Mouse (Mus musculus): ENCODE results near the gene Akr1b8. TPM values are rescaled to one million over a fixed set of nuclear protein-coding genes. Genes with fewer than 3 reads are reported as not detected.
"Not testable (repeated sequence)": the region's sequence is repeated elsewhere in the genome, so short reads cannot be mapped to it uniquely, and the experiment has no call there.

Gene Akr1b8
- polyA plus RNA-seq, 1 experiment from 2014 or later, result 9.7 TPM

DNA sequence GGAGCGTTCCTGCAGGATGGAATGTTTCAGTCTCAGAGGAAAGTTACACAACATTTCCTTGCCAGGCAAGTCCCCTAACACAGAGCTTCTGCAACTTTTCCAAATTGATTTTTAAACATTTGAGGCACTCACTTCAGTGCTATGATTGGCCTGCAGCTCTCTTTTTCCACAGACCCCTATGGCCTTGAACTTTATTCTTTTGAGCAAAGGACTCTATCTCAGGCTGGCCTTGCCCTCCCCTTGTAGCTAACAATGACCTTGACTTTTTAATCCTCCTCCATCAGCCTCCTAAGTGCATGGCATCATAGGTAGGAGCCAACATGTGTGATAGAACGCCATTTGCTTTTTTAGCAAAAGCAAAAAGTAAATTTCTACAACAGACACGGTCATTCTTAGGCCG lies 52.8 kb downstream of the Akr1b8 start:
- ATAC-seq (replicated peaks; ENCODE audit: low FRiP score), result no peak
- Histone ChIP-seq H3K9me3 (ENCODE audit: control insufficient read depth, low read length) (no peaks in the 10 kb centered on the region), H3K9ac (ENCODE audit: low read depth, low read length) (no peak overlapping the region), H3K36me3 (ENCODE audit: control insufficient read depth, insufficient read depth, low read length) (no peaks in the 10 kb centered on the region), H3K4me2 (no peak overlapping the region), H3K27ac (ENCODE audit: low read depth, low read length) (no peak overlapping the region), H3K4me1 (replicated peaks; ENCODE audit: control insufficient read depth, insufficient read depth, low read length) (no peaks in the 10 kb centered on the region), H3K27me3 (replicated peaks; ENCODE audit: control insufficient read depth, insufficient read depth, low read length) (no peaks in the 10 kb centered on the region), H3K4me3 (ENCODE audit: low read depth, low read length) (no peak overlapping the region)
- 88% methylated on average over 4 of the region's 4 CpGs for WGBS
- DNase-seq (ENCODE audit: low spot score), result no peak

DNA sequence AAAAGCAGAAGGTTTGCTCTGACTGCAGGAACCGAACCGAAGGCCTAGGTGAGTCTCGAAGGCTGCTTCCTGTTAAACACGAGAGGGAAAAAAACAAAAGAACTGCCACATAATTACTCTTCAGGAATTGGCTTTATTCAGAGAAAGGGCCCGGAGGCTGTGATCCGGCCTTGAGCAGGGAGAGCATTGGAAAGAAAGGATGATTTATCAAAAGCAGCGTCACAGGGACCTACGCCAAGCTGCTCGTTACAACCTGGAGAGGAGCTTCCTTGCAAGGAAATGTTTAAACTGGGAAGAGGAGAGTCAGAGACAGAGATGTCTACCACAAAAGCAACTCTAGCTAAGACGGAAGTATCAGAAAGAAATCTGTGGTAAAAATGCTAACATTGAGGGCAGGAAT lies 53.5 kb downstream of the Akr1b8 start:
- no peaks in the 10 kb centered on the region for H3K4me1 ChIP-seq (replicated peaks; ENCODE audit: control insufficient read depth, insufficient read depth, low read length)
- no peak overlapping the region for H3K9ac ChIP-seq (ENCODE audit: low read depth, low read length)
- no peaks in the 10 kb centered on the region for H3K36me3 ChIP-seq (ENCODE audit: control insufficient read depth, insufficient read depth, low read length)
- DNase-seq (ENCODE audit: low spot score), result no peak
- no peaks in the 10 kb centered on the region for H3K27me3 ChIP-seq (replicated peaks; ENCODE audit: control insufficient read depth, insufficient read depth, low read length)
- H3K4me3 ChIP-seq (ENCODE audit: low read depth, low read length), result no peak overlapping the region
- ATAC-seq (replicated peaks; ENCODE audit: low FRiP score), result no peak
- H3K9me3 ChIP-seq (ENCODE audit: control insufficient read depth, low read length), result no peaks in the 10 kb centered on the region
- H3K27ac ChIP-seq (ENCODE audit: low read depth, low read length), result no peak overlapping the region
- 84% methylated on average over 10 of the region's 10 CpGs for WGBS
- H3K4me2 ChIP-seq, result no peak overlapping the region

GRCm38 (mm10) chr6:34412023-34412422 lies 58.1 kb downstream of the Akr1b8 start, which contains the start of gene Akr1b7:
Gene Akr1b7 (plus strand): TSS chr6:34412334.
- H3K36me3 ChIP-seq (ENCODE audit: control insufficient read depth, insufficient read depth, low read length), result no peaks in the 10 kb centered on the region
- no peaks in the 10 kb centered on the region for H3K4me1 ChIP-seq (replicated peaks; ENCODE audit: control insufficient read depth, insufficient read depth, low read length)
- no peak within 1 kb of the TSS for H3K4me2 ChIP-seq
- DNase-seq (ENCODE audit: low spot score) (no peak), ATAC-seq (replicated peaks; ENCODE audit: low FRiP score) (no peak)
- WGBS, result 66% methylated on average over 6 of the region's 6 CpGs
- no peak within 1 kb of the TSS for H3K9ac ChIP-seq (ENCODE audit: low read depth, low read length)
- no peak within 1 kb of the TSS for H3K4me3 ChIP-seq (ENCODE audit: low read depth, low read length)
- H3K27ac ChIP-seq (ENCODE audit: low read depth, low read length), result no peak within 1 kb of the TSS
- no peaks in the 10 kb centered on the region for H3K9me3 ChIP-seq (ENCODE audit: control insufficient read depth, low read length)
- H3K27me3 ChIP-seq (replicated peaks; ENCODE audit: control insufficient read depth, insufficient read depth, low read length), result no peaks in the 10 kb centered on the region

GRCm38 (mm10) chr6:34412688-34413087 lies 58.8 kb downstream of the Akr1b8 start:
- Histone ChIP-seq H3K4me1 (replicated peaks; ENCODE audit: control insufficient read depth, insufficient read depth, low read length) (no peaks in the 10 kb centered on the region), H3K27me3 (replicated peaks; ENCODE audit: control insufficient read depth, insufficient read depth, low read length) (no peaks in the 10 kb centered on the region), H3K27ac (ENCODE audit: low read depth, low read length) (no peak overlapping the region), H3K4me2 (no peak overlapping the region), H3K9ac (ENCODE audit: low read depth, low read length) (no peak overlapping the region), H3K9me3 (ENCODE audit: control insufficient read depth, low read length) (no peaks in the 10 kb centered on the region), H3K4me3 (ENCODE audit: low read depth, low read length) (no peak overlapping the region), H3K36me3 (ENCODE audit: control insufficient read depth, insufficient read depth, low read length) (no peaks in the 10 kb centered on the region)
- ATAC-seq (replicated peaks; ENCODE audit: low FRiP score), result no peak
- DNase-seq (ENCODE audit: low spot score), result no peak
- 54% methylated on average over 1 of the region's 1 CpGs for WGBS

DNA sequence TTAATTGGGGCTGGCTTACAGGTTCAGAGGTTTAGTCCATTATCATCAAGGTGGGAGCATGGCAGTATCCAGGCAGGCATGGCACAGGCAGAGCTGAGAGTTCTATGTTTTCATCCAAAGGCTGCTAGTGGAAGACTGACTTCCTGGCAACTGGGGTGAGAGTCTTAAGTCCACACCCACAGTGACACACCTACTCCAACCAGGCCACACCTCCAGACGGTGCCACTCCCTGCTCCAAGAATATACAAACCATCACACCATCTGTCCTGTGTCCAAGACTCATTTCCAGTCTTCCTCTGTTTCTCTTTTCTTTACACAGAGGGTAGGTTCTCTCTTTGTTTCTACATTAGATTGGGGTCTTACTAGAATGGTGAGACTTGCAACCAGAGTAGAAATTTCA lies 59.5 kb downstream of the Akr1b8 start:
- not testable (repeated sequence) for H3K9ac ChIP-seq (ENCODE audit: low read depth, low read length); H3K27ac ChIP-seq (ENCODE audit: low read depth, low read length); H3K36me3 ChIP-seq (ENCODE audit: control insufficient read depth, insufficient read depth, low read length); H3K27me3 ChIP-seq (replicated peaks; ENCODE audit: control insufficient read depth, insufficient read depth, low read length); H3K4me2 ChIP-seq; ATAC-seq (replicated peaks; ENCODE audit: low FRiP score); H3K4me1 ChIP-seq (replicated peaks; ENCODE audit: control insufficient read depth, insufficient read depth, low read length); DNase-seq (ENCODE audit: low spot score); H3K9me3 ChIP-seq (ENCODE audit: control insufficient read depth, low read length); H3K4me3 ChIP-seq (ENCODE audit: low read depth, low read length)
- 52% methylated on average over 1 of the region's 1 CpGs for whole genome bisulfite sequencing

DNA sequence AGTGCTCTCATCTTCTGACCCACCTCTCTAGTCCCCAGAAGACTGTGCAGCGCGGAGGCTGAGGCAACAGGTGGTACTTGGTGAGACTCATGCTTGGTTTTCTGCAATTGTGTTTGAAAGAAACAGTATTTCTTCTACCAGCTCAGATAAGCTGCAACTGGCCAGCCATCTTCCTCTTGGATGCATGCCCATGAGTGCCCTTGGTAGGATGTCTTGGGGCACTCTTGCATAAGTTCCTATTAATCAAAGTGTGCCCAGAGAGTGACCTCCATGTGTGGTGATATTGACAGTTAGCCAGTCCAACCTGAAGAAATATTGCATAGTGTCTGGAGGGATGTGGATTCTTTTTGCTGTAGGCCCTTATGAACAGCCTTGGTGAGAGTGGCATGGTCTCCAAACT lies 62.6 kb downstream of the Akr1b8 start:
- Histone ChIP-seq H3K27ac (ENCODE audit: low read depth, low read length) (no peak overlapping the region), H3K4me3 (ENCODE audit: low read depth, low read length) (no peak overlapping the region), H3K4me2 (no peak overlapping the region), H3K36me3 (ENCODE audit: control insufficient read depth, insufficient read depth, low read length) (no peaks in the 10 kb centered on the region), H3K9me3 (ENCODE audit: control insufficient read depth, low read length) (no peaks in the 10 kb centered on the region), H3K27me3 (replicated peaks; ENCODE audit: control insufficient read depth, insufficient read depth, low read length) (no peaks in the 10 kb centered on the region), H3K9ac (ENCODE audit: low read depth, low read length) (no peak overlapping the region), H3K4me1 (replicated peaks; ENCODE audit: control insufficient read depth, insufficient read depth, low read length) (no peaks in the 10 kb centered on the region)
- no peak for DNase-seq (ENCODE audit: low spot score)
- WGBS, result 94% methylated on average over 2 of the region's 2 CpGs
- ATAC-seq (replicated peaks; ENCODE audit: low FRiP score), result no peak

Other genes starting within 250 kb of the Akr1b8 start
- 37.5 and 41.6 TPM in 2 replicates for gene Slc35b4, start 177.0 kb upstream of the Akr1b8 start, polyA plus RNA-seq (2014; fragmentation: Nextera tagmentation; extraction: Ambion mirVana)
- 131 and 132 TPM in 2 replicates for gene Akr1b3, start 36.6 kb upstream of the Akr1b8 start, polyA plus RNA-seq (2014; fragmentation: Nextera tagmentation; extraction: Ambion mirVana)
- 16.1 and 18.6 TPM in 2 replicates for gene Akr1b10, start 30.1 kb downstream of the Akr1b8 start, polyA plus RNA-seq (2014; fragmentation: Nextera tagmentation; extraction: Ambion mirVana)
- gene Akr1b7, start 58.2 kb downstream of the Akr1b8 start, polyA plus RNA-seq (2014; fragmentation: Nextera tagmentation; extraction: Ambion mirVana), result 0.70 and 1.2 TPM in 2 replicates
- 38.1 and 43.4 TPM in 2 replicates for gene Bpgm, start 122.1 kb downstream of the Akr1b8 start, polyA plus RNA-seq (2014; fragmentation: Nextera tagmentation; extraction: Ambion mirVana)
- gene Cald1, start 244.4 kb downstream of the Akr1b8 start, polyA plus RNA-seq (2014; fragmentation: Nextera tagmentation; extraction: Ambion mirVana), result 120 and 134 TPM in 2 replicates